Mouse (Mus musculus): ENCODE data around the gene Krtap9-1. TPM values are rescaled to one million over a fixed set of nuclear protein-coding genes. Genes with fewer than 3 reads are reported as not detected.

The Krtap9-1 gene
- polyA plus RNA-seq (2014; fragmentation: Illumina TruSeq; extraction: RNeasy Lipid Tissue Mini Kit (QIAGEN cat#74804)), result not detected

DNA sequence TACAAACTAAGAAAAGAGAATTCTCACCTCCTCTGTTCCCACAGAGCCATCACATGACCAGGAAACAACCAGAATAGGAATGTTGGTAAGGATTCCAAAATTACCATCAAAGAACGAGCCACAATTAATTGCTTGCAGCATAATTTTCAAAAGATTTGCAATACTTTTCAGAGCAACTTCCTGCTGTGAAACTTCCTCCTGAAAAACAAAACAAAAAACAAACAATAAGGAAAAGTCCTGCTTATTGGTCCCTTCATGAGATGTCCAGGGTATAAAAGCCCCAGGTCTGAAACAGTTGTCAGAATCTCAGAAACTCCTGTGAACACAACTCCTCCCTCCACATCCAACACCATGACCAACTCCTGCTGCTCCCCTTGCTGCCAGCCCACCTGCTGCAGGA, at the start of gene Krtap9-1:
Krtap9-1 (plus strand) TSS at position 301 of the 400 bp plus-strand sequence.

DNA sequence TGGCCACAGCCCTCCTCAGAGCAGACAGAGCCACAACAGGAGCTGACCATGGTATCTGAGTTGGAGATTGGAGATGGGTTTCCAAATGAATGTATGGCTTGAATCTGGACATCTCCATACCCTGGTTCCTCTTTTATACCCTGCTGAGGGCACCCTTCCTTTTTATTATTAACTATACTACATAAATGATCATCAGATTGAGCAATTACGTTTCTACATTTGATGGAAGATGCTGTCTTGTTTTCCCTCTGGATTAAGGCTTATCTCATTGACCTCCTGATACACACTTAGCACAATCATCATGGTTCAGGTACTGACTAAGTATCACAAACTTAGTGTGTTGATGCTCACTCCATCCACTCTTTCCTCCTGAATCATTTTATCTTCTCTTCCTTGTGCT, 35.2 kb upstream of the Krtap9-1 start, which contains the start of gene 2300003K06Rik:
2300003K06Rik (minus strand) TSS at position 101 of the 400 bp plus-strand sequence.

DNA sequence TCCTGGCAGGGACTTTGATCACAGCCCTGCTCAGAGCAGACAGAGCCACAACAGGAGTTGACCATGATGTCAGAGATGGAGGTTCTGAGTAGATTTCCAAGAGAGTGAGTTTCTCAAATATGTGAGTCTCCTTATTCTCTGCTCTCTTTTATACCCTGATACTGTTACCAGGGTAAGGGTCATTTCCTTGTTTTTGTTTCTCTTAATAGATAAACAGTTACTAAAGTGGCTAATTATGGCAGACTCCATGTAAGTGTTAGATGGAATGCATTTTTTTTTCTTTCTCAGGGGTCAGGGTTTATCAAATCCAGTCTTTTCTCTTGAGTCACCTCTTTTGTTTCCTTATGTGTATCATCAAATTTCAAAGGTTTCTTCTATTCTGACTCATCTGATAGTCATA, 21.7 kb upstream of the Krtap9-1 start, which contains the start of gene Krtap4-16:
Krtap4-16 (minus strand) TSS at position 101 of the 400 bp plus-strand sequence.

DNA sequence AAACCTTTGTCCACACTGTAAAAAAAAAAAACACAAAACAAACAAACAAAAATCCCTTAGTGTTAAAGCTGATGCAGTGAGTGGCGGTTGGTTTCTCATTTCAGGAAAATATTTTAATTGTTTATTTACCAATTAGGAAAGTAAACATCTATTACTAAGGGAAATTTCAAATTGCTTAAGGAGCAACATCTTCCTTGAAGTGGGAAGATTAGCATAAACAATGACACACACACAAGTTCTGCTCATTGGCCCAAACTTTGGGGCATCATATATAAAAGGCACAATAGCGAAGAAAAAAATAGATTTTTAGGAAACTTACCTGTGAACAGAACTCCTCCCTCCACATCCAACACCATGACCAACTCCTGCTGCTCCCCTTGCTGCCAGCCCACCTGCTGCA, 15.6 kb upstream of the Krtap9-1 start, which contains the start of gene Gm11568:
Gm11568 (plus strand) TSS at position 301 of the 400 bp plus-strand sequence.

DNA sequence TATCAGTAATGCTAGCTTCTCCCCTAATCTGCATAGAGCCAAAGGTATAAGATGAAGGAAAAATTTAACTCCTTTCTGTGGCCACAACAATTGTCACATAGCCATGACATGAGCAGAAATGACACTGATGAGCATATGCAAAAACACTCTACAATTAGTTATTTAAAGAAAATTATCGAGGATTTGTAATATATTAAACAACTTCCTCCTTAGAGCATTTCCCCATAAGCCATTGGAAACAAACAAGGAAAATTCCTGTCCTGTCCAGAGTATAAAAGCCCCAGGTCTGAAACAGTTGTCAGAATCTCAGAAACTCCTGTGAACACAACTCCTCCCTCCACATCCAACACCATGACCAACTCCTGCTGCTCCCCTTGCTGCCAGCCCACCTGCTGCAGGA, 9.0 kb upstream of the Krtap9-1 start, which contains the start of gene Gm11559:
Gm11559 (plus strand) TSS at position 301 of the 400 bp plus-strand sequence.

DNA sequence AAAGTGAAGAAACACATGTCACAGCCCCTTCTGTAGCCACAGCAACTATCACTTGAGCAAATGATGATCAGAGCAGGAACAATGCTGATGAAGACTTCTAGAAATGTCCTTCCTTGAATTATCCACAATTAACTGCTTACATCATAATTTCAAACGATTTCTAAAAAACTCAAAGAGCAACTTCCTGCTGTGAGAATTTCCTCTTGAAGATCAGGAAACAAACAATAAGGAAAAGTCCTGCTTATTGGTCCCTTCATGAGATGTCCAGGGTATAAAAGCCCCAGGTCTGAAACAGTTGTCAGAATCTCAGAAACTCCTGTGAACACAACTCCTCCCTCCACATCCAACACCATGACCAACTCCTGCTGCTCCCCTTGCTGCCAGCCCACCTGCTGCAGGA, 5.7 kb downstream of the Krtap9-1 start, which contains the start of gene Gm11567:
Gm11567 (plus strand) TSS at position 301 of the 400 bp plus-strand sequence.

DNA sequence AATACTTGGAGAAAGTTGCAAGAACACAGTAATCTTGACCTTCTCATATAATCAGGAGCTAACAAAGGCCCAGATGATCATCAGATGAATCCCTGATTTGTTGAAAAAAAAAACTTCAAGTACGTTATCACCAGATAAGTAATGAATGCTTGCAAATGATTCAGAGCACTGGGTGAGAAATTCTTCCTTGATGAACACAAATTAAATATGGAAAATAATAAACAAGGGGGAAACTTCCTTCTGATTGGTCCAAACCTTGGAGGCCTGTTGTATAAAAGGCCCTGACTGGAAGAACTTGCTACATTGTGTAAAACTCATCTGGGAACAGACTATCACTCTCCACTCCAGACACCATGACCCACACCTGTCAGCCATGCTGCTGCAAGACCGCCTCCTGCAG, 34.4 kb downstream of the Krtap9-1 start, which contains the start of gene Krtap31-1:
Krtap31-1 (plus strand) TSS at position 301 of the 400 bp plus-strand sequence.

DNA sequence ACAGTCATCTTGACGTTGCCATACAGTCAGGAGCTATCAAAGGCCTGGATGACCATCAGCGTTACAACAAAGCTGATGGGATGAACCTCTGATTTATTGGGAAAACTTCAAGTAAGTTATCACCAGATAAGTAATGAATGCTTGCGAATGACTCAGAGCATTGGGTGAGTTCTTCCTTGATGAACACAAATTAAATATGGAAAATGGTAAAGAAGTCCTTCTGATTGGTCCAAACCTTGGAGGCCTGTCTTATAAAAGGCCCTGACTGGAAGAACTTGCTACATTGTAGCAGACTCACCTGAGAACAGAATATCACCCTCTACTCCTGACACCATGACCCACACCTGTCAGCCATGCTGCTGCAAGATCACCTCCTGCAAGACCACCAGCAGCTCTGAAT, 41.3 kb downstream of the Krtap9-1 start, which contains the start of gene Gm11565:
Gm11565 (plus strand) TSS at position 301 of the 400 bp plus-strand sequence.

Other genes with a start within 250 kb of the Krtap9-1 start
- not detected for gene Krtap4-1, start 245.2 kb upstream of the Krtap9-1 start, polyA plus RNA-seq (2014; fragmentation: Illumina TruSeq; extraction: RNeasy Lipid Tissue Mini Kit (QIAGEN cat#74804))
- gene Krtap4-2, start 238.3 kb upstream of the Krtap9-1 start, polyA plus RNA-seq (2014; fragmentation: Illumina TruSeq; extraction: RNeasy Lipid Tissue Mini Kit (QIAGEN cat#74804)), result not detected
- not detected for gene Krtap4-7, start 229.3 kb upstream of the Krtap9-1 start, polyA plus RNA-seq (2014; fragmentation: Illumina TruSeq; extraction: RNeasy Lipid Tissue Mini Kit (QIAGEN cat#74804))
- not detected for gene Gm11555, start 223.2 kb upstream of the Krtap9-1 start, polyA plus RNA-seq (2014; fragmentation: Illumina TruSeq; extraction: RNeasy Lipid Tissue Mini Kit (QIAGEN cat#74804))
- gene Gm11563, start 214.4 kb upstream of the Krtap9-1 start, polyA plus RNA-seq (2014; fragmentation: Illumina TruSeq; extraction: RNeasy Lipid Tissue Mini Kit (QIAGEN cat#74804)), result not detected
- not detected for gene Krtap4-6, start 207.4 kb upstream of the Krtap9-1 start, polyA plus RNA-seq (2014; fragmentation: Illumina TruSeq; extraction: RNeasy Lipid Tissue Mini Kit (QIAGEN cat#74804))
- not detected for gene Gm14190, start 182.6 kb upstream of the Krtap9-1 start, polyA plus RNA-seq (2014; fragmentation: Illumina TruSeq; extraction: RNeasy Lipid Tissue Mini Kit (QIAGEN cat#74804))
- gene Gm14180, start 139.1 kb upstream of the Krtap9-1 start, polyA plus RNA-seq (2014; fragmentation: Illumina TruSeq; extraction: RNeasy Lipid Tissue Mini Kit (QIAGEN cat#74804)), result not detected
- gene Gm11595, start 100.5 kb upstream of the Krtap9-1 start, polyA plus RNA-seq (2014; fragmentation: Illumina TruSeq; extraction: RNeasy Lipid Tissue Mini Kit (QIAGEN cat#74804)), result not detected
- not detected for gene Krtap4-8, start 92.7 kb upstream of the Krtap9-1 start, polyA plus RNA-seq (2014; fragmentation: Illumina TruSeq; extraction: RNeasy Lipid Tissue Mini Kit (QIAGEN cat#74804))
- gene Krtap4-9, start 88.2 kb upstream of the Krtap9-1 start, polyA plus RNA-seq (2014; fragmentation: Illumina TruSeq; extraction: RNeasy Lipid Tissue Mini Kit (QIAGEN cat#74804)), result not detected
- not detected for gene Gm11596, start 79.9 kb upstream of the Krtap9-1 start, polyA plus RNA-seq (2014; fragmentation: Illumina TruSeq; extraction: RNeasy Lipid Tissue Mini Kit (QIAGEN cat#74804))
- not detected for gene Gm11569, start 74.5 kb upstream of the Krtap9-1 start, polyA plus RNA-seq (2014; fragmentation: Illumina TruSeq; extraction: RNeasy Lipid Tissue Mini Kit (QIAGEN cat#74804))
- not detected for gene Gm11554, start 68.9 kb upstream of the Krtap9-1 start, polyA plus RNA-seq (2014; fragmentation: Illumina TruSeq; extraction: RNeasy Lipid Tissue Mini Kit (QIAGEN cat#74804))
- gene Krtap4-13, start 63.5 kb upstream of the Krtap9-1 start, polyA plus RNA-seq (2014; fragmentation: Illumina TruSeq; extraction: RNeasy Lipid Tissue Mini Kit (QIAGEN cat#74804)), result not detected
- gene Gm11564, start 57.7 kb upstream of the Krtap9-1 start, polyA plus RNA-seq (2014; fragmentation: Illumina TruSeq; extraction: RNeasy Lipid Tissue Mini Kit (QIAGEN cat#74804)), result not detected
- not detected for gene 2300003K06Rik, start 35.3 kb upstream of the Krtap9-1 start, polyA plus RNA-seq (2014; fragmentation: Illumina TruSeq; extraction: RNeasy Lipid Tissue Mini Kit (QIAGEN cat#74804))
- gene Krtap4-16, start 21.8 kb upstream of the Krtap9-1 start, polyA plus RNA-seq (2014; fragmentation: Illumina TruSeq; extraction: RNeasy Lipid Tissue Mini Kit (QIAGEN cat#74804)), result not detected
- gene Gm11568, start 15.5 kb upstream of the Krtap9-1 start, polyA plus RNA-seq (2014; fragmentation: Illumina TruSeq; extraction: RNeasy Lipid Tissue Mini Kit (QIAGEN cat#74804)), result not detected
- gene Gm11559, start 8.9 kb upstream of the Krtap9-1 start, polyA plus RNA-seq (2014; fragmentation: Illumina TruSeq; extraction: RNeasy Lipid Tissue Mini Kit (QIAGEN cat#74804)), result not detected
- not detected for gene Gm11567, start 5.8 kb downstream of the Krtap9-1 start, polyA plus RNA-seq (2014; fragmentation: Illumina TruSeq; extraction: RNeasy Lipid Tissue Mini Kit (QIAGEN cat#74804))
- gene Krtap31-1, start 34.5 kb downstream of the Krtap9-1 start, polyA plus RNA-seq (2014; fragmentation: Illumina TruSeq; extraction: RNeasy Lipid Tissue Mini Kit (QIAGEN cat#74804)), result not detected
- gene Gm11565, start 41.4 kb downstream of the Krtap9-1 start, polyA plus RNA-seq (2014; fragmentation: Illumina TruSeq; extraction: RNeasy Lipid Tissue Mini Kit (QIAGEN cat#74804)), result not detected
- gene Krtap31-2, start 62.9 kb downstream of the Krtap9-1 start, polyA plus RNA-seq (2014; fragmentation: Illumina TruSeq; extraction: RNeasy Lipid Tissue Mini Kit (QIAGEN cat#74804)), result not detected
- gene Krtap9-5, start 75.1 kb downstream of the Krtap9-1 start, polyA plus RNA-seq (2014; fragmentation: Illumina TruSeq; extraction: RNeasy Lipid Tissue Mini Kit (QIAGEN cat#74804)), result not detected
- not detected for gene Krtap29-1, start 105.7 kb downstream of the Krtap9-1 start, polyA plus RNA-seq (2014; fragmentation: Illumina TruSeq; extraction: RNeasy Lipid Tissue Mini Kit (QIAGEN cat#74804))
- gene Krtap16-1, start 113.2 kb downstream of the Krtap9-1 start, polyA plus RNA-seq (2014; fragmentation: Illumina TruSeq; extraction: RNeasy Lipid Tissue Mini Kit (QIAGEN cat#74804)), result not detected
- gene Krtap17-1, start 120.6 kb downstream of the Krtap9-1 start, polyA plus RNA-seq (2014; fragmentation: Illumina TruSeq; extraction: RNeasy Lipid Tissue Mini Kit (QIAGEN cat#74804)), result not detected
- gene Krt33a, start 142.8 kb downstream of the Krtap9-1 start, polyA plus RNA-seq (2014; fragmentation: Illumina TruSeq; extraction: RNeasy Lipid Tissue Mini Kit (QIAGEN cat#74804)), result not detected
- not detected for gene Krt33b, start 156.5 kb downstream of the Krtap9-1 start, polyA plus RNA-seq (2014; fragmentation: Illumina TruSeq; extraction: RNeasy Lipid Tissue Mini Kit (QIAGEN cat#74804))
- not detected for gene Krt34, start 168.2 kb downstream of the Krtap9-1 start, polyA plus RNA-seq (2014; fragmentation: Illumina TruSeq; extraction: RNeasy Lipid Tissue Mini Kit (QIAGEN cat#74804))
- not detected for gene Krt31, start 177.2 kb downstream of the Krtap9-1 start, polyA plus RNA-seq (2014; fragmentation: Illumina TruSeq; extraction: RNeasy Lipid Tissue Mini Kit (QIAGEN cat#74804))
- gene Krt32, start 214.8 kb downstream of the Krtap9-1 start, polyA plus RNA-seq (2014; fragmentation: Illumina TruSeq; extraction: RNeasy Lipid Tissue Mini Kit (QIAGEN cat#74804)), result not detected
- gene Krt35, start 222.9 kb downstream of the Krtap9-1 start, polyA plus RNA-seq (2014; fragmentation: Illumina TruSeq; extraction: RNeasy Lipid Tissue Mini Kit (QIAGEN cat#74804)), result not detected
- gene Krt36, start 232.2 kb downstream of the Krtap9-1 start, polyA plus RNA-seq (2014; fragmentation: Illumina TruSeq; extraction: RNeasy Lipid Tissue Mini Kit (QIAGEN cat#74804)), result not detected
- not detected for gene Krt13, start 248.2 kb downstream of the Krtap9-1 start, polyA plus RNA-seq (2014; fragmentation: Illumina TruSeq; extraction: RNeasy Lipid Tissue Mini Kit (QIAGEN cat#74804))

Data from ovary, adult 10 weeks (tissue).